Mouse (Mus musculus) embryonic facial prominence, embryonic 13.5 days (tissue): ENCODE results near the gene Kif12. TPM values are rescaled to one million over a fixed set of nuclear protein-coding genes. Genes with fewer than 3 reads are reported as not detected.

Experiments used
- polyA plus RNA-seq: library from polyadenylated mRNA; unstranded; fragments of >200 nt; fragmentation: Nextera tagmentation; extraction: Ambion mirVana; gene quantifications from 2 replicates; pipeline ENCODE4 v1.2.1, GENCODE M21; 2015

The Kif12 gene
- polyA plus RNA-seq, 1 experiment from 2014 or later, result not detected

Other genes with a start within 250 kb of the Kif12 start
- gene Zfp618, start 206.6 kb downstream of the Kif12 start, polyA plus RNA-seq, result 33.3 and 40.4 TPM in 2 replicates
- gene Ambp, start 17.3 kb downstream of the Kif12 start, polyA plus RNA-seq, result 18.3 TPM in 1 of 2 replicates, not detected in the other
- 26.1 and 30.2 TPM in 2 replicates for gene Col27a1, start 41.9 kb upstream of the Kif12 start, polyA plus RNA-seq
- not detected in 2 replicates for gene Orm1, start 172.4 kb upstream of the Kif12 start, polyA plus RNA-seq
- not detected in 2 replicates for gene Orm3, start 184.0 kb upstream of the Kif12 start, polyA plus RNA-seq
- not detected in 2 replicates for gene Orm2, start 190.3 kb upstream of the Kif12 start, polyA plus RNA-seq
- gene Akna, start 231.2 kb upstream of the Kif12 start, polyA plus RNA-seq, result 9.7 and 10.0 TPM in 2 replicates